Mouse (Mus musculus): ENCODE measurements around the gene Clec16a.

Gene Clec16a

GRCm38 (mm10) chr16:10788866-10789265 lies 243.7 kb downstream of the Clec16a start:
- in situ Hi-C loops (cut with MboI; ENCODE audit: unreplicated experiment in 2 of 2): loop anchor here in 1 of 2 experiments (5.0 kb wide), 3 partner anchors 58 to 212 kb away; no protein-coding TSS in a partner anchor

GRCm38 (mm10) chr16:10790702-10791101 lies 245.6 kb downstream of the Clec16a start, which contains the start of gene Prm3:
TSS of gene Prm3 (minus strand) at chr16:10790914.
- in situ Hi-C loops (cut with MboI; ENCODE audit: unreplicated experiment in 2 of 2): loop anchor here in 1 of 2 experiments (5.0 kb wide), 3 partner anchors 52 to 223 kb away; no protein-coding TSS in a partner anchor

Data from v-Abl transformed pro-B cells (cell line).